Mouse (Mus musculus): Measurements from ENCODE around the gene Ago4.

DNA sequence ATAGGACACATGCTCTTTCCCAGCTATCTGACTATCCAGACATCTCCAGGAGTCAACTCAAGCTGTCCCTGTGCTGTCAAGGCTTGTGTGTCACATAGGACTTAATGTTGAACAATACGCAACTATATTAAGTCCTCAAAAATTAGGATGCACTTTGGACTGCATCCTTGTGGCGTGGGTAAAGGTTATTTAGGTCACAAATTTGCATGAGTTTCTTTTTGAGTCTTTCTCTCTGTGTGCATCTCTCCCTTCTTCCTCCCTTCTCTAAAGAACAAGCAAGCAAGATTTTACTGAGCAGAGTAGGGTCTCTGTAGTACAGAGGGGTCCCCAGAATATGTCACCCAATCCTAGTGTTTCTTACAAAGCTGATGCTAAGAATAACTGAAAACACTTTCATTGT, 12.9 kb upstream of the Ago4 start:
- no peak for TF ChIP-seq CTCF (IDR thresholded peaks at IDR 0.05; ENCODE audit: low read depth, low read length)
- no peak for TF ChIP-seq POLR2A (IDR thresholded peaks at IDR 0.05; ENCODE audit: extremely low read depth, insufficient read depth, low read length)
